Mouse (Mus musculus) lung, postnatal 0 days (tissue): ENCODE results near the gene Lst1.

Source experiments
- CTCF ChIP-seq: IDR thresholded peaks from 2 replicates; pipeline ENCODE4 v1.5.1; 2016; ENCODE audit warnings: antibody characterized with exemption, mild to moderate bottlenecking
- EP300 ChIP-seq: IDR thresholded peaks from 2 replicates; pipeline ENCODE4 v1.6.1; 2016; ENCODE audit warnings: antibody characterized with exemption, mild to moderate bottlenecking, control low read depth

DNA sequence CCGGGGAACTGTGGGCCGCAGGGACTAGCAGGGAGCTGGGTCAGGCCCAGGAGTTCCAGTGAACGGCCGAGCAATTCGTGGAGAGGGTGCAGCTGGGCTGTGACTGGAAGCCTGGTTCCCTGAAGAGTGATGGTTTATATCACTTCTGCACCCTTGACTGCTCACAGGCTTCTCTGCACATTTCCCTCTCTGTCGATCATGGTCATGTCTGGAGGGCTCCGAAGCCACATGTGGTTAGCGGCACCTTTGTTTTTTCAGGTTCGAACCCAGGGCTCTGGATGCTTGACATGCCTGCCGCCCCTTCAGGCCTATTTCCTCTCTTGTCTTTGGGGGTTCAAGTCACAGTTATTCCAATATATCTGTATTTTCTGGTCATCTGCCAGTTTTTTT is 17.1 kb upstream of the Lst1 start:
- TF ChIP-seq CTCF (no peak), EP300 (no peak)
